Mouse (Mus musculus): ENCODE results near the gene Tnrc6c. TPM values are rescaled to one million over a fixed set of nuclear protein-coding genes. Genes with fewer than 3 reads are reported as not detected.

Gene Tnrc6c
- polyA plus RNA-seq, 1 experiment: 43.8 TPM

GRCm38 (mm10) chr11:117611860-117612259, 42.2 kb upstream of the Tnrc6c start:
- 66% methylated on average over 5 of the region's 5 CpGs for WGBS

GRCm38 (mm10) chr11:117612885-117613284, 41.2 kb upstream of the Tnrc6c start:
- DNase-seq: no peak
- 63% methylated on average over 7 of the region's 7 CpGs for WGBS

More at GRCm38 (mm10) chr11:117611860-117612259, 42.2 kb upstream of the Tnrc6c start:
- H3K4me1 ChIP-seq (ENCODE audit: control insufficient read depth, insufficient read depth, low read length): no peaks in the 10 kb centered on the region
- H3K27ac ChIP-seq (ENCODE audit: insufficient read depth, low read length): no peak overlapping the region
- TF ChIP-seq CTCF (IDR thresholded peaks at IDR 0.05; ENCODE audit: borderline replicate concordance, insufficient read depth, low read depth, low read length) (no peak), POLR2A (IDR thresholded peaks at IDR 0.05; ENCODE audit: borderline replicate concordance, insufficient read depth, low read length) (no peak)
- H3K4me3 ChIP-seq (replicated peaks; ENCODE audit: insufficient read depth, low read depth, low read length): no peak overlapping the region
- H3K27me3 ChIP-seq (ENCODE audit: control insufficient read depth, insufficient read depth, low read length): no peaks in the 10 kb centered on the region
- DNase-seq: no peak

DNA sequence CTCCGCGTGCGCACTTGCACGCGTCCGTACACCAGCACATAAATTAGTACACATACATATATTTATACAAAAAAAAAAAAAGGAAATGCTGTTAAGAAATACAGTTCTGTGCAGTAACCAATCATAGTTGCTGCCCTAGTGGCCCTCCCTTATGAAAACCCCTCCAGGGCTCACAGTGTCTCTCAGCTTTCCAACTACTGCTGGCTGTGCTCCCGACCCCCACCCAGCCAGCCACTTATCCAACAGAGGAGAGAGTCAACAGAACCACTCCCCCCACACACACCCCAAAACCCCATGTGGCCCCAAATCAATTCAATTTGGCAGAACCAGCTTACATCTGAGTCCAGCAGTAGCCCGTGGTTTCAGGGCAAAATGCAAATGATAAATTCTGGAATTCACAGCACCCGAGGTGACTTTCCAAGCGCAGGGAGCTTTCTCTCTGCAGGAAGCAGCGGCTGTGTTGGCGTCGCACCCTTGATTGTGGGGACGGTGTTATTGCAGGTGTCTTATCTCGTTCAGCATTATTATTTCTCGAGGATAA, 36.7 kb upstream of the Tnrc6c start:
- 40% methylated on average over 16 of the region's 16 CpGs for WGBS
- Histone ChIP-seq H3K4me3 (replicated peaks; ENCODE audit: insufficient read depth, low read depth, low read length) (no peak overlapping the region), H3K4me1 (ENCODE audit: control insufficient read depth, insufficient read depth, low read length) (no peaks in the 10 kb centered on the region), H3K27me3 (ENCODE audit: control insufficient read depth, insufficient read depth, low read length) (no peaks in the 10 kb centered on the region; the same call in 1 of the 2 replicates), H3K27ac (ENCODE audit: insufficient read depth, low read length) (no peak overlapping the region)
- TF ChIP-seq CTCF (IDR thresholded peaks at IDR 0.05; ENCODE audit: borderline replicate concordance, insufficient read depth, low read depth, low read length): no peak
- no peak for TF ChIP-seq POLR2A (IDR thresholded peaks at IDR 0.05; ENCODE audit: borderline replicate concordance, insufficient read depth, low read length)
- DNase-seq: no peak

More at GRCm38 (mm10) chr11:117612885-117613284, 41.2 kb upstream of the Tnrc6c start:
- TF ChIP-seq POLR2A (IDR thresholded peaks at IDR 0.05; ENCODE audit: borderline replicate concordance, insufficient read depth, low read length): no peak
- TF ChIP-seq CTCF (IDR thresholded peaks at IDR 0.05; ENCODE audit: borderline replicate concordance, insufficient read depth, low read depth, low read length): no peak
- Histone ChIP-seq H3K4me3 (replicated peaks; ENCODE audit: insufficient read depth, low read depth, low read length) (no peak overlapping the region), H3K4me1 (ENCODE audit: control insufficient read depth, insufficient read depth, low read length) (no peaks in the 10 kb centered on the region), H3K27me3 (ENCODE audit: control insufficient read depth, insufficient read depth, low read length) (no peaks in the 10 kb centered on the region), H3K27ac (ENCODE audit: insufficient read depth, low read length) (no peak overlapping the region)

DNA sequence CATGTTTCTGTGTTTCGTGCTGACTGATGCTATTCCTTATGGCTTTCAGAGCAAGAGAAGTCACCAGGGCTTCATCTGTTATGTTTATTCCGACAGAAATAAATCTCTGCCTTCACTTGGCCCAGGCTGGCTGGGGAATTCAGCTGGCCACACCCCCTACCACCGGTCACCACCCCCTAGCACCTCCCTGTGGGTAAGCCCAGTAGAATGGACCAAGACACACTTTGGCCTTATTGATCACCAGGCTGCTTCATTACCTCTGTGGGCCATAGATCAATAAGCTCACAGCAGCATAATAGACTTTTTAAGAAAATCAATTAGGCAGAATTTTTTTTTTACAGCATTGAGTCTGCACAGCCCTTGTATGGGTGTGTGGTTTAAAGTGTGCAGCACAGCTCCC, 35.9 kb upstream of the Tnrc6c start:
- Histone ChIP-seq H3K27me3 (ENCODE audit: control insufficient read depth, insufficient read depth, low read length) (no peaks in the 10 kb centered on the region; the same call in 1 of the 2 replicates), H3K4me1 (ENCODE audit: control insufficient read depth, insufficient read depth, low read length) (no peaks in the 10 kb centered on the region), H3K27ac (ENCODE audit: insufficient read depth, low read length) (no peak overlapping the region), H3K4me3 (replicated peaks; ENCODE audit: insufficient read depth, low read depth, low read length) (no peak overlapping the region)
- WGBS: 59% methylated on average over 3 of the region's 3 CpGs
- no peak for DNase-seq
- no peak for TF ChIP-seq CTCF (IDR thresholded peaks at IDR 0.05; ENCODE audit: borderline replicate concordance, insufficient read depth, low read depth, low read length)
- no peak for TF ChIP-seq POLR2A (IDR thresholded peaks at IDR 0.05; ENCODE audit: borderline replicate concordance, insufficient read depth, low read length)

GRCm38 (mm10) chr11:117618774-117619173, 35.3 kb upstream of the Tnrc6c start:
- Histone ChIP-seq H3K4me3 (replicated peaks; ENCODE audit: insufficient read depth, low read depth, low read length) (no peak overlapping the region), H3K27me3 (ENCODE audit: control insufficient read depth, insufficient read depth, low read length) (no peaks in the 10 kb centered on the region; the same call in 1 of the 2 replicates), H3K27ac (ENCODE audit: insufficient read depth, low read length) (no peak overlapping the region), H3K4me1 (ENCODE audit: control insufficient read depth, insufficient read depth, low read length) (no peaks in the 10 kb centered on the region)
- 83% methylated on average over 7 of the region's 7 CpGs for WGBS
- TF ChIP-seq CTCF (IDR thresholded peaks at IDR 0.05; ENCODE audit: borderline replicate concordance, insufficient read depth, low read depth, low read length): no peak
- TF ChIP-seq POLR2A (IDR thresholded peaks at IDR 0.05; ENCODE audit: borderline replicate concordance, insufficient read depth, low read length): no peak
- DNase-seq: no peak

DNA sequence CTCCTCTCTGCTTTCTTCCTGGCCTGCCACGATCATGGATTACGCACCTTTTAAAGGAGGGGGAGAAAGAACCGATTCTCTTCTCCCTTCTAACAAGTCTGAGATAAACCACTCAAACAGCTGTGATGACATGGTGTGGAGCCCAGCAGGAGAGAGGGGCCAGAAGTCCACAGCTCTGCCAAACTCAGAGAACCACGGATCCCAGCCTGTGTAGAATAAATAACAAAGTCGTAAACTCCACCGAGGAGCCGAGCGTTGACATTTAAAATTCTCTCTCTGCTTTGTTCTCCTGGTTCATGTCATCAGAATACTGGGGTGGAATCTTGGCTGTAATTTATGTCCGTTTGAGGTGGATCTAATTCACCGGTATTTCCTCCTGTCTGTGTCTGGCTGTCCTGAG, 34.5 kb upstream of the Tnrc6c start:
- Histone ChIP-seq H3K4me1 (ENCODE audit: control insufficient read depth, insufficient read depth, low read length) (no peaks in the 10 kb centered on the region), H3K4me3 (replicated peaks; ENCODE audit: insufficient read depth, low read depth, low read length) (no peak overlapping the region), H3K27ac (ENCODE audit: insufficient read depth, low read length) (no peak overlapping the region), H3K27me3 (ENCODE audit: control insufficient read depth, insufficient read depth, low read length) (no peaks in the 10 kb centered on the region; the same call in 1 of the 2 replicates)
- WGBS: 74% methylated on average over 10 of the region's 10 CpGs
- TF ChIP-seq CTCF (IDR thresholded peaks at IDR 0.05; ENCODE audit: borderline replicate concordance, insufficient read depth, low read depth, low read length) (no peak), POLR2A (IDR thresholded peaks at IDR 0.05; ENCODE audit: borderline replicate concordance, insufficient read depth, low read length) (no peak)
- no peak for DNase-seq

GRCm38 (mm10) chr11:117625196-117625595, 28.9 kb upstream of the Tnrc6c start:
- no peak overlapping the region for H3K27ac ChIP-seq (ENCODE audit: insufficient read depth, low read length)
- WGBS: 21% methylated on average over 4 of the region's 4 CpGs
- peak in 1 of 2 experiments; percentile 57 for DNase-seq

DNA sequence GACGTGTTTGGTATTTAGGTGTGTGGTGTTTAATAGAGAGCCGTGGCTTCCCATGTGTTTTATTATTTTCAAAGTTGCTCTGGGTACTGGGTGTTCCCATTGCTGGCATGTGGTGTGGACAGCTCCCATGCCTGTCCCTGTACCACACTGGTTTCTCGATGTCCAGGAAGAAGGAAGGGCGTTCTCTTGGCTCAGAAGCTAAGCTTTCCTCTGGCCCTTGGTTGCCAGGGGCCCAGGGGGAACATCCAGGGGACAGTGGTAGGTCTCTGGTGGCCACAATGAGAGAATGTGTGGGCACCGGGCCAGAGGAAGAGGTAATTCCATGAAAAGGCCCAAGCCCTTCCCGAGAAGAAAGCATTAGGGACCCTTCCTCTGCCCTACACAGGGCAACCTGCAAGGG, 27.5 kb upstream of the Tnrc6c start:
- Histone ChIP-seq H3K27ac (ENCODE audit: insufficient read depth, low read length) (no peak overlapping the region), H3K27me3 (ENCODE audit: control insufficient read depth, insufficient read depth, low read length) (no peaks in the 10 kb centered on the region), H3K4me3 (replicated peaks; ENCODE audit: insufficient read depth, low read depth, low read length) (no peak overlapping the region), H3K4me1 (ENCODE audit: control insufficient read depth, insufficient read depth, low read length) (peaks cover 24% of the 10 kb centered on the region)
- peak; percentile 38 to 57 for DNase-seq
- TF ChIP-seq POLR2A (IDR thresholded peaks at IDR 0.05; ENCODE audit: borderline replicate concordance, insufficient read depth, low read length): no peak
- no peak for TF ChIP-seq CTCF (IDR thresholded peaks at IDR 0.05; ENCODE audit: borderline replicate concordance, insufficient read depth, low read depth, low read length)
- 89% methylated on average over 6 of the region's 6 CpGs for WGBS

More at GRCm38 (mm10) chr11:117625196-117625595, 28.9 kb upstream of the Tnrc6c start:
- Histone ChIP-seq H3K4me3 (replicated peaks; ENCODE audit: insufficient read depth, low read depth, low read length) (no peak overlapping the region), H3K27me3 (ENCODE audit: control insufficient read depth, insufficient read depth, low read length) (no peaks in the 10 kb centered on the region; the same call in 1 of the 2 replicates), H3K4me1 (ENCODE audit: control insufficient read depth, insufficient read depth, low read length) (peaks cover 24% of the 10 kb centered on the region)
- no peak for TF ChIP-seq POLR2A (IDR thresholded peaks at IDR 0.05; ENCODE audit: borderline replicate concordance, insufficient read depth, low read length)
- no peak for TF ChIP-seq CTCF (IDR thresholded peaks at IDR 0.05; ENCODE audit: borderline replicate concordance, insufficient read depth, low read depth, low read length)
